In the genomic region with DNA sequence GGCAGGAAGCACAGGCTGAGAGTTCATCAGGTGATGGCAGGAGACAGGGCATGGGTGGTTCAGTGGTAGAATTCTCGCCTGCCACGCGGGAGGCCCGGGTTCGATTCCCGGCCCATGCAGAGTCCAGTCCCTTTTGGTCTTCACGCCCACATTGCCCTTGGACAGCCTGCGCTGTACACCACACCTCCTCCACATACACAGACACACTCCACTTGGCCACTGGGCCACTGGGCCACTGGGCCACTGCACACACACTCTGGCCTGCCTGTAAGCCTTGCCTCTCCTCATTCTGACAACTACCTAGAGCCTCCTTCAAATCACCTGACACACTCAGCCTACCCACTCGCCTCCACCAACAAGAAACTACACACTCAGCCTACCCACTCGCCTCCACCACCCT, we compare ENCODE assay signal across 9 mouse cellular contexts. TPM values are rescaled to one million over a fixed set of nuclear protein-coding genes. Genes with fewer than 3 reads are reported as not detected.
DNase-seq lines count a peak whose midpoint lies in the region; ATAC-seq and TF ChIP-seq lines count a peak whose summit lies in the region.
"Not testable (repeated sequence)": the region's sequence is repeated elsewhere in the genome, so short reads cannot be mapped to it uniquely, and the experiment has no call there.
"Had no signal": no experiment of that assay in that cellular context is flagged by ENCODE, and none has a peak within 500 bp of the region (broad histone marks: within the 10 kb centered on the region; RNA-seq: fewer than 3 reads in every experiment).

No protein-coding gene starts in this region.

- WGBS in embryonic facial prominence, embryonic 14.5 days, result 17% methylated on average over 2 of the region's 10 CpGs
- 45% methylated on average over 2 of the region's 10 CpGs for WGBS in forebrain, embryonic 16.5 days
- WGBS in hindbrain, embryonic 14.5 days, result 26% methylated on average over 2 of the region's 10 CpGs
- 15% methylated on average over 4 of the region's 10 CpGs for WGBS in kidney, embryonic 15.5 days
- 13% methylated on average over 3 of the region's 10 CpGs for WGBS in liver, embryonic 12.5 days (ENCODE audit: insufficient replicate concordance)
- 30% methylated on average over 2 of the region's 10 CpGs for WGBS in midbrain, postnatal 0 days

- peak; percentile 28 for ATAC-seq in embryonic facial prominence, embryonic 14.5 days (ENCODE audit: low read depth)
- ATAC-seq in forebrain, embryonic 16.5 days, result peak; percentile 16; the same call in 1 of the 2 replicates
- peak; percentile 5; the same call in 1 of the 2 replicates for ATAC-seq in hindbrain, embryonic 14.5 days (ENCODE audit: low FRiP score)
- ATAC-seq in kidney, embryonic 15.5 days (replicated peaks; ENCODE audit: low FRiP score), result peak; percentile 37
- ATAC-seq in liver, embryonic 12.5 days, result peak; percentile 75
- peak; percentile 7; the same call in 1 of the 2 replicates for ATAC-seq in megakaryocyte, adult 5-6 weeks (ENCODE audit: poor library complexity, severe bottlenecking)
- ATAC-seq in midbrain, postnatal 0 days (ENCODE audit: low FRiP score), result peak; percentile 9; the same call in 1 of the 2 replicates

- H3K4me2 ChIP-seq in embryonic facial prominence, embryonic 14.5 days (ENCODE audit: low read depth, low read length); forebrain, embryonic 16.5 days (ENCODE audit: low read length); hindbrain, embryonic 14.5 days (replicated peaks); kidney, embryonic 15.5 days; liver, embryonic 12.5 days; midbrain, postnatal 0 days (ENCODE audit: low read depth, low read length, poor library complexity, severe bottlenecking): not testable (repeated sequence)

- H3K4me3 ChIP-seq in embryonic facial prominence, embryonic 14.5 days (ENCODE audit: low read depth, low read length); forebrain, embryonic 16.5 days (replicated peaks; ENCODE audit: low read length); hindbrain, embryonic 14.5 days (replicated peaks; ENCODE audit: low read length); kidney, embryonic 15.5 days (replicated peaks); liver, embryonic 12.5 days; midbrain, postnatal 0 days (ENCODE audit: low read depth, low read length): not testable (repeated sequence)

- not testable (repeated sequence) for H3K9me3 ChIP-seq in embryonic facial prominence, embryonic 14.5 days (ENCODE audit: control insufficient read depth, low read length); forebrain, embryonic 16.5 days (ENCODE audit: control insufficient read depth, low read length); hindbrain, embryonic 14.5 days (ENCODE audit: control insufficient read depth, low read length); kidney, embryonic 15.5 days (replicated peaks); liver, embryonic 12.5 days (replicated peaks); midbrain, postnatal 0 days (ENCODE audit: low read length)

- not testable (repeated sequence) for H3K9ac ChIP-seq in embryonic facial prominence, embryonic 14.5 days (ENCODE audit: low read depth, low read length); forebrain, embryonic 16.5 days (replicated peaks; ENCODE audit: low read depth, low read length); hindbrain, embryonic 14.5 days; kidney, embryonic 15.5 days; liver, embryonic 12.5 days; midbrain, postnatal 0 days (replicated peaks; ENCODE audit: low read length, poor library complexity, severe bottlenecking)

- not testable (repeated sequence) for H3K36me3 ChIP-seq in embryonic facial prominence, embryonic 14.5 days (ENCODE audit: control insufficient read depth, insufficient read depth, low read length); forebrain, embryonic 16.5 days (ENCODE audit: control insufficient read depth, insufficient read depth); hindbrain, embryonic 14.5 days (replicated peaks; ENCODE audit: control insufficient read depth, insufficient read depth); kidney, embryonic 15.5 days; liver, embryonic 12.5 days; midbrain, postnatal 0 days (ENCODE audit: insufficient read depth, low read length)

- H3K27me3 ChIP-seq in embryonic facial prominence, embryonic 14.5 days (replicated peaks; ENCODE audit: control insufficient read depth, insufficient read depth, low read length), result peaks cover 36% of the 10 kb centered on the region
- H3K27me3 ChIP-seq in forebrain, embryonic 16.5 days (replicated peaks; ENCODE audit: control insufficient read depth, insufficient read depth, low read length), result peaks cover 28% of the 10 kb centered on the region
- H3K27me3 ChIP-seq in hindbrain, embryonic 14.5 days (ENCODE audit: control insufficient read depth, insufficient read depth, low read length), result peaks cover 44% of the 10 kb centered on the region
- H3K27me3 ChIP-seq in kidney, embryonic 15.5 days, result peaks cover 46% of the 10 kb centered on the region
- peaks cover 52% of the 10 kb centered on the region for H3K27me3 ChIP-seq in liver, embryonic 12.5 days (replicated peaks)
- H3K27me3 ChIP-seq in midbrain, postnatal 0 days (ENCODE audit: insufficient read depth, low read length), result peaks cover 34% of the 10 kb centered on the region

- H3K27ac ChIP-seq in embryonic facial prominence, embryonic 14.5 days (replicated peaks; ENCODE audit: low read depth, low read length); forebrain, embryonic 16.5 days (ENCODE audit: low read length); hindbrain, embryonic 14.5 days; kidney, embryonic 15.5 days; liver, embryonic 12.5 days; midbrain, postnatal 0 days (ENCODE audit: low read depth, low read length): not testable (repeated sequence)

- not testable (repeated sequence) for DNase-seq in embryonic facial prominence, embryonic 14.5 days (ENCODE audit: low spot score); hindbrain, embryonic 14.5 days (ENCODE audit: low spot score); midbrain, postnatal 0 days (ENCODE audit: low spot score)
- DNase-seq in testis, postnatal 14 days (ENCODE audit: low spot score), result peak; percentile 55

- TF ChIP-seq CTCF in midbrain, postnatal 0 days (IDR thresholded peaks at IDR 0.05), result not testable (repeated sequence)

- not testable (repeated sequence) for H3K4me1 ChIP-seq in embryonic facial prominence, embryonic 14.5 days (ENCODE audit: control insufficient read depth, insufficient read depth, low read length); forebrain, embryonic 16.5 days (replicated peaks; ENCODE audit: control insufficient read depth, insufficient read depth, low read length); hindbrain, embryonic 14.5 days (replicated peaks; ENCODE audit: control insufficient read depth, insufficient read depth, low read length); midbrain, postnatal 0 days (ENCODE audit: insufficient read depth, low read length)
- H3K4me1 ChIP-seq in kidney, embryonic 15.5 days, result peaks cover 14% of the 10 kb centered on the region
- H3K4me1 ChIP-seq in liver, embryonic 12.5 days, result peaks cover 19% of the 10 kb centered on the region

RNA-seq across cellular contexts. Expression of a gene that starts 1.8 kb away (rescaled TPM):
- 20.5 and 25.0 TPM in 2 replicates for polyA plus RNA-seq in embryonic facial prominence, embryonic 14.5 days (2014; fragmentation: Nextera tagmentation; extraction: Ambion mirVana)
- polyA plus RNA-seq in forebrain, embryonic 16.5 days (2015; fragmentation: Nextera tagmentation; extraction: Ambion mirVana), result 6.7 and 7.6 TPM in 2 replicates
- 9.6 and 11.6 TPM in 2 replicates for polyA plus RNA-seq in hindbrain, embryonic 14.5 days (2014; fragmentation: Nextera tagmentation; extraction: Ambion mirVana)
- 7.8 and 10.5 TPM in 2 replicates for polyA plus RNA-seq in kidney, embryonic 15.5 days (2015; fragmentation: Nextera tagmentation; extraction: Ambion mirVana)
- 16.1 and 17.0 TPM in 2 replicates for polyA plus RNA-seq in liver, embryonic 12.5 days (2016; fragmentation: Nextera tagmentation; extraction: Ambion mirVana)
- 499 and 513 TPM in 2 replicates for total RNA-seq in megakaryocyte, adult 5-6 weeks (2015)
- total RNA-seq in megakaryocyte, adult 5-6 weeks (2017), result 540 and 572 TPM in 2 replicates
- total RNA-seq in midbrain, postnatal 0 days (2014; rRNA removed), result 18.1 and 19.8 TPM in 2 replicates
- polyA plus RNA-seq in midbrain, postnatal 0 days (2015; fragmentation: Nextera tagmentation; extraction: Ambion mirVana), result 12.8 and 14.2 TPM in 2 replicates

RNA-seq across cellular contexts. Expression of a gene that starts 47.1 kb away (rescaled TPM):
- polyA plus RNA-seq in embryonic facial prominence, embryonic 14.5 days (2014; fragmentation: Nextera tagmentation; extraction: Ambion mirVana), result 4.4 and 12.3 TPM in 2 replicates
- 5.3 and 6.4 TPM in 2 replicates for polyA plus RNA-seq in forebrain, embryonic 16.5 days (2015; fragmentation: Nextera tagmentation; extraction: Ambion mirVana)
- polyA plus RNA-seq in hindbrain, embryonic 14.5 days (2014; fragmentation: Nextera tagmentation; extraction: Ambion mirVana), result 11.7 and 20.3 TPM in 2 replicates
- 2.0 and 2.1 TPM in 2 replicates for polyA plus RNA-seq in kidney, embryonic 15.5 days (2015; fragmentation: Nextera tagmentation; extraction: Ambion mirVana)
- 2.1 and 2.3 TPM in 2 replicates for polyA plus RNA-seq in liver, embryonic 12.5 days (2016; fragmentation: Nextera tagmentation; extraction: Ambion mirVana)
- total RNA-seq in megakaryocyte, adult 5-6 weeks (2015), result 0.91 and 1.0 TPM in 2 replicates
- 0.59 TPM in 1 of 2 replicates, not detected in the other for total RNA-seq in megakaryocyte, adult 5-6 weeks (2017)
- 0.38 and 1.5 TPM in 2 replicates for total RNA-seq in midbrain, postnatal 0 days (2014; rRNA removed)
- polyA plus RNA-seq in midbrain, postnatal 0 days (2015; fragmentation: Nextera tagmentation; extraction: Ambion mirVana), result 6.0 and 8.1 TPM in 2 replicates

RNA-seq across cellular contexts. Expression of a gene that starts 47.9 kb away (rescaled TPM):
- polyA plus RNA-seq in embryonic facial prominence, embryonic 14.5 days (2014; fragmentation: Nextera tagmentation; extraction: Ambion mirVana), result 0.81 and 0.92 TPM in 2 replicates
- polyA plus RNA-seq in forebrain, embryonic 16.5 days (2015; fragmentation: Nextera tagmentation; extraction: Ambion mirVana), result 0.22 and 0.32 TPM in 2 replicates
- polyA plus RNA-seq in hindbrain, embryonic 14.5 days (2014; fragmentation: Nextera tagmentation; extraction: Ambion mirVana), result 0.33 and 0.56 TPM in 2 replicates
- 1.2 and 1.3 TPM in 2 replicates for polyA plus RNA-seq in kidney, embryonic 15.5 days (2015; fragmentation: Nextera tagmentation; extraction: Ambion mirVana)
- polyA plus RNA-seq in liver, embryonic 12.5 days (2016; fragmentation: Nextera tagmentation; extraction: Ambion mirVana), result 1.3 and 2.0 TPM in 2 replicates
- total RNA-seq in megakaryocyte, adult 5-6 weeks (2015), result 34.6 and 34.8 TPM in 2 replicates
- 30.0 and 47.4 TPM in 2 replicates for total RNA-seq in megakaryocyte, adult 5-6 weeks (2017)
- total RNA-seq in midbrain, postnatal 0 days (2014; rRNA removed), result 0.57 TPM in 1 of 2 replicates, not detected in the other
- 0.25 and 0.48 TPM in 2 replicates for polyA plus RNA-seq in midbrain, postnatal 0 days (2015; fragmentation: Nextera tagmentation; extraction: Ambion mirVana)
- total RNA-seq: heart, postnatal 10 days had no signal

Comparison
In these comparisons a context has a peak if more than half of its experiments do, and no peak if none do; other contexts are left out.
1. ATAC-seq: peak in every context shown above with its lines; median percentile 75 in liver, embryonic 12.5 days; 37 in kidney, embryonic 15.5 days; 28 in embryonic facial prominence, embryonic 14.5 days; 16 in forebrain, embryonic 16.5 days; 9 in midbrain, postnatal 0 days; 7 in megakaryocyte, adult 5-6 weeks; 5 in hindbrain, embryonic 14.5 days.